32 mouse cellular contexts compared by ENCODE assay signal in genomic region chr3:141191653-141192052, GRCm38 (mm10). TPM values are rescaled to one million over a fixed set of nuclear protein-coding genes. Genes with fewer than 3 reads are reported as not detected.
A peak's percentile ranks its signal among the peaks of the same experiment; 100 is the strongest.
DNase-seq lines count a peak whose midpoint lies in the region; ATAC-seq and TF ChIP-seq lines count a peak whose summit lies in the region.
"Had no signal": no experiment of that assay in that cellular context is flagged by ENCODE, and none has a peak within 500 bp of the region (broad histone marks: within the 10 kb centered on the region; RNA-seq: fewer than 3 reads in every experiment).

No protein-coding gene starts in this region.

- no peak overlapping the region for H3K9ac ChIP-seq in heart, embryonic 12.5 days
- H3K9ac ChIP-seq: embryonic facial prominence, embryonic 13.5 days; forebrain, embryonic 12.5 days; forebrain, embryonic 15.5 days; heart, embryonic 15.5 days; hindbrain, embryonic 13.5 days had no signal

- H3K27me3 ChIP-seq in heart, embryonic 12.5 days (replicated peaks), result no peaks in the 10 kb centered on the region
- H3K27me3 ChIP-seq: embryonic facial prominence, embryonic 13.5 days; forebrain, embryonic 15.5 days; heart, embryonic 15.5 days; hindbrain, embryonic 13.5 days had no signal

- WGBS in heart, embryonic 12.5 days, result 78% methylated on average over 3 of the region's 3 CpGs

- H3K27ac ChIP-seq in bone marrow macrophage, adult 2 months (ENCODE audit: insufficient read depth, low read depth, low read length), result peak overlapping the region; percentile 48
- no peak overlapping the region for H3K27ac ChIP-seq in heart, embryonic 12.5 days (ENCODE audit: poor library complexity, severe bottlenecking)
- H3K27ac ChIP-seq: embryonic facial prominence, embryonic 10.5 days; embryonic facial prominence, embryonic 13.5 days; forebrain, embryonic 12.5 days; forebrain, embryonic 15.5 days; heart, adult 2 months; heart, embryonic 15.5 days; hindbrain, embryonic 10.5 days; hindbrain, embryonic 13.5 days had no signal

- H3K36me3 ChIP-seq in heart, embryonic 12.5 days, result no peaks in the 10 kb centered on the region
- H3K36me3 ChIP-seq: embryonic facial prominence, embryonic 10.5 days; embryonic facial prominence, embryonic 13.5 days; forebrain, embryonic 12.5 days; forebrain, embryonic 15.5 days; heart, embryonic 15.5 days; hindbrain, embryonic 10.5 days; hindbrain, embryonic 13.5 days had no signal

- peak; percentile 93 for ATAC-seq in megakaryocyte, adult 5-6 weeks (ENCODE audit: poor library complexity, severe bottlenecking)
- no peak for ATAC-seq in heart, embryonic 12.5 days (ENCODE audit: insufficient number of reproducible peaks, low FRiP score)
- ATAC-seq: CD4-positive, CD25-positive, alpha-beta regulatory T cell, adult 4 months; forebrain, embryonic 15.5 days; hindbrain, embryonic 16.5 days had no signal

- intact Hi-C loops in left cerebral cortex, postnatal 25 days (cut with DNase I), result no loop called here

- TF ChIP-seq POLR2A in bone marrow macrophage, adult 2 months (IDR thresholded peaks at IDR 0.05; ENCODE audit: borderline replicate concordance, low read depth, low read length), result no peak

- no peak overlapping the region for H3K4me2 ChIP-seq in heart, embryonic 12.5 days
- H3K4me2 ChIP-seq: embryonic facial prominence, embryonic 13.5 days; forebrain, embryonic 12.5 days; forebrain, embryonic 15.5 days; heart, embryonic 11.5 days; heart, embryonic 15.5 days; hindbrain, embryonic 13.5 days had no signal

- TF ChIP-seq CTCF in bone marrow macrophage, adult 2 months (IDR thresholded peaks at IDR 0.05; ENCODE audit: low read depth, low read length), result no peak

- H3K9me3 ChIP-seq in heart, embryonic 12.5 days (replicated peaks), result no peaks in the 10 kb centered on the region
- H3K9me3 ChIP-seq: embryonic facial prominence, embryonic 10.5 days; embryonic facial prominence, embryonic 13.5 days; forebrain, embryonic 12.5 days; forebrain, embryonic 15.5 days; heart, embryonic 15.5 days; hindbrain, embryonic 10.5 days; hindbrain, embryonic 13.5 days had no signal

- H3K4me1 ChIP-seq in bone marrow macrophage, adult 2 months (ENCODE audit: control insufficient read depth, insufficient read depth, low read length), result no peaks in the 10 kb centered on the region
- no peaks in the 10 kb centered on the region for H3K4me1 ChIP-seq in heart, embryonic 12.5 days (replicated peaks)
- H3K4me1 ChIP-seq: embryonic facial prominence, embryonic 10.5 days; embryonic facial prominence, embryonic 13.5 days; forebrain, embryonic 12.5 days; forebrain, embryonic 15.5 days; heart, embryonic 15.5 days; hindbrain, embryonic 13.5 days had no signal

- no peak overlapping the region for H3K4me3 ChIP-seq in bone marrow macrophage, adult 2 months (ENCODE audit: insufficient read depth, low read length)
- H3K4me3 ChIP-seq in heart, embryonic 12.5 days, result no peak overlapping the region
- H3K4me3 ChIP-seq: embryonic facial prominence, embryonic 10.5 days; embryonic facial prominence, embryonic 13.5 days; erythroblast, embryonic 14.5 days; forebrain, embryonic 12.5 days; forebrain, embryonic 15.5 days; heart, adult 2 months; heart, embryonic 15.5 days; hindbrain, embryonic 10.5 days; hindbrain, embryonic 13.5 days had no signal

- peak; percentile 78 for DNase-seq in A20 (ENCODE audit: low read depth, low spot score)
- DNase-seq in retina, postnatal 1 day, result peak; percentile 30
- DNase-seq in left cerebral cortex, postnatal 25 days (ENCODE audit: low spot score in 2 of 2), result no peak
- DNase-seq in heart, adult 9 months (ENCODE audit: low spot score in 2 of 2), result no peak
- DNase-seq: adrenal gland, postnatal 10 days; adrenal gland, postnatal 36 days; cerebellum, adult 11 months; cerebellum, adult 2 months; cerebellum, adult 9-11 months; cerebellum, postnatal 25 days; embryo, embryonic 11 days; gastrocnemius, postnatal 25 days; heart, adult 2 months; heart, postnatal 10 days; heart, postnatal 36 days had no signal

RNA-seq across cellular contexts. Expression of gene Pdha2, which starts 20.5 kb away (rescaled TPM):
- polyA plus RNA-seq in bone marrow macrophage, adult 2 months (2012; ENCODE audit: insufficient read depth, insufficient read length, missing spikeins), result not detected in 2 replicates
- not detected in 2 replicates for total RNA-seq in megakaryocyte, adult 5-6 weeks (2015)
- not detected in 2 replicates for total RNA-seq in megakaryocyte, adult 5-6 weeks (2017)
- not detected in 2 replicates for polyA plus RNA-seq in heart, embryonic 12.5 days (2016; fragmentation: Nextera tagmentation; extraction: Ambion mirVana)
- not detected for total RNA-seq in left cerebral cortex, postnatal 25 days (2021)
- total RNA-seq: adrenal gland, adult 18-20 months; adrenal gland, postnatal 10 days; adrenal gland, postnatal 36 days; gastrocnemius, adult 8-10 months; gastrocnemius, postnatal 25 days; heart, adult 2 months; heart, postnatal 10 days; heart, postnatal 36 days had no signal
- polyA plus RNA-seq: CD4-positive, CD25-positive, alpha-beta regulatory T cell, adult 4 months; cerebellum, adult 2 months; cortical plate, adult 2 months; embryonic facial prominence, embryonic 10.5 days; embryonic facial prominence, embryonic 13.5 days; erythroblast, embryonic 14.5 days; forebrain, embryonic 12.5 days; forebrain, embryonic 15.5 days; heart, adult 2 months; heart, embryonic 11.5 days; heart, embryonic 15.5 days; hindbrain, embryonic 10.5 days; hindbrain, embryonic 13.5 days; hindbrain, embryonic 16.5 days had no signal

Comparison
In these comparisons a context has a peak if more than half of its experiments do, and no peak if none do; other contexts are left out.
1. DNase-seq: peak in A20 (single experiment) and retina, postnatal 1 day (single experiment); none in left cerebral cortex, postnatal 25 days (0 of 2) and heart, adult 9 months (0 of 2).